Mouse (Mus musculus) neural tube, embryonic 14.5 days (tissue): ENCODE data around the gene Trappc1. TPM values are rescaled to one million over a fixed set of nuclear protein-coding genes. Genes with fewer than 3 reads are reported as not detected.
A peak's percentile ranks its signal among the peaks of the same experiment; 100 is the strongest.

Experiments
- ATAC-seq: fragments of 200-750 bp; cut with Nextera tagmentation; 2 replicates; pipeline ENCODE4 v1.8.0; 2017; ENCODE audit warnings: low read depth, mild to moderate bottlenecking, moderate TSS enrichment, moderate library complexity
- H3K27ac ChIP-seq: fragments of 300-500 bp; sonication (generic); 2 replicates; pipeline ENCODE4 v1.5.1; 2014; ENCODE audit warnings: low read depth, mild to moderate bottlenecking, control low read depth, low read length, moderate library complexity, mixed read lengths
- H3K27me3 ChIP-seq: fragments of 300-500 bp; sonication (generic); 2 replicates; pipeline ENCODE4 v1.6.1; 2014; ENCODE audit warnings: low read length; ENCODE audit not compliant: control insufficient read depth, insufficient read depth
- H3K36me3 ChIP-seq: fragments of 300-500 bp; sonication (generic); 2 replicates; pipeline ENCODE4 v1.6.1; 2014; ENCODE audit warnings: low read length, mixed read lengths; ENCODE audit not compliant: control insufficient read depth, insufficient read depth
- H3K4me1 ChIP-seq: fragments of 300-500 bp; sonication (generic); 2 replicates; pipeline ENCODE4 v1.6.1; 2014; ENCODE audit warnings: low read length; ENCODE audit not compliant: control insufficient read depth, insufficient read depth
- H3K4me2 ChIP-seq: fragments of 300-500 bp; sonication (generic); 2 replicates; pipeline ENCODE4 v1.6.1; 2014; ENCODE audit warnings: mild to moderate bottlenecking, low read depth, low read length, control low read depth
- H3K4me3 ChIP-seq: fragments of 300-500 bp; sonication (generic); 2 replicates; pipeline ENCODE4 v1.5.1; 2014; ENCODE audit warnings: low read depth, low read length, control low read depth, mixed read lengths
- H3K9ac ChIP-seq: fragments of 300-500 bp; sonication (generic); replicated peaks from 2 replicates; pipeline ENCODE4 v1.6.1; 2014; ENCODE audit warnings: low read depth, mild to moderate bottlenecking, control low read depth, low read length, mixed read lengths
- H3K9me3 ChIP-seq: fragments of 300-500 bp; sonication (generic); 2 replicates; pipeline ENCODE4 v1.6.1; 2016; ENCODE audit warnings: low read length; ENCODE audit not compliant: control insufficient read depth
- WGBS: fragments of 180-500 bp; shearing (Covaris S2); extraction: QIAGEN DNeasy Blood & Tissue Kit; methylation state at CpG from one replicate; pipeline ENCODE4 v1.1.7; 2014; 5-methylcytosine and 5-hydroxymethylcytosine counted together
- polyA plus RNA-seq: library from polyadenylated mRNA; unstranded; fragments of >200 nt; fragmentation: Nextera tagmentation; extraction: Ambion mirVana; gene quantifications from 2 replicates; pipeline ENCODE4 v1.2.1, GENCODE M21; 2014

Trappc1 gene
- 191 and 200 TPM in 2 replicates for polyA plus RNA-seq

- H3K9ac ChIP-seq, result peak within 1 kb of the TSS; percentile 80
- under 1% methylated on average over 30 of the region's 30 CpGs for WGBS
- H3K36me3 ChIP-seq, result no peaks in the 10 kb centered on the region
- no peaks in the 10 kb centered on the region for H3K9me3 ChIP-seq
- H3K4me1 ChIP-seq, result peaks cover 35% of the 10 kb centered on the region
- H3K27me3 ChIP-seq, result no peaks in the 10 kb centered on the region
- peak within 1 kb of the TSS; percentile 88 for H3K27ac ChIP-seq
- H3K4me2 ChIP-seq, result peak within 1 kb of the TSS; percentile 99
- peak; percentile 94 for ATAC-seq
- H3K4me3 ChIP-seq, result peak within 1 kb of the TSS; percentile 57
These were observed at the start of gene Trappc1, which contains the start of gene Cntrob for GRCm38 (mm10) chr11:69323667-69324111. Gene Trappc1, plus strand, starts transcription at chr11:69323980. Gene Cntrob, minus strand, starts transcription at chr11:69323775.

GRCm38 (mm10) chr11:69275650-69276049, 48.1 kb upstream of the Trappc1 start:
- H3K9me3 ChIP-seq, result no peaks in the 10 kb centered on the region
- H3K27me3 ChIP-seq, result no peaks in the 10 kb centered on the region
- no peak overlapping the region for H3K4me2 ChIP-seq
- H3K9ac ChIP-seq, result no peak overlapping the region
- ATAC-seq, result no peak
- H3K4me1 ChIP-seq, result no peaks in the 10 kb centered on the region
- H3K27ac ChIP-seq, result no peak overlapping the region
- no peaks in the 10 kb centered on the region for H3K36me3 ChIP-seq
- no peak overlapping the region for H3K4me3 ChIP-seq
- 80% methylated on average over 6 of the region's 6 CpGs for WGBS

- Histone ChIP-seq H3K4me1 (no peaks in the 10 kb centered on the region), H3K36me3 (no peaks in the 10 kb centered on the region), H3K27ac (no peak overlapping the region), H3K4me2 (no peak overlapping the region), H3K27me3 (no peaks in the 10 kb centered on the region), H3K9ac (no peak overlapping the region), H3K4me3 (no peak overlapping the region), H3K9me3 (no peaks in the 10 kb centered on the region)
- no peak for ATAC-seq
- WGBS, result 73% methylated on average over 2 of the region's 2 CpGs
These were observed 47.7 kb upstream of the Trappc1 start for GRCm38 (mm10) chr11:69276081-69276480.

- Histone ChIP-seq H3K27ac (no peak overlapping the region), H3K27me3 (no peaks in the 10 kb centered on the region), H3K9ac (no peak overlapping the region), H3K4me2 (no peak overlapping the region), H3K9me3 (no peaks in the 10 kb centered on the region), H3K4me3 (no peak overlapping the region), H3K36me3 (no peaks in the 10 kb centered on the region), H3K4me1 (no peaks in the 10 kb centered on the region)
- ATAC-seq, result no peak
- WGBS, result 72% methylated on average over 5 of the region's 5 CpGs
These were observed 46.5 kb upstream of the Trappc1 start for GRCm38 (mm10) chr11:69277267-69277666.

- WGBS, result 95% methylated on average over 5 of the region's 5 CpGs
- ATAC-seq, result no peak
- Histone ChIP-seq H3K9ac (no peak overlapping the region), H3K27me3 (no peaks in the 10 kb centered on the region), H3K4me1 (no peaks in the 10 kb centered on the region), H3K4me3 (no peak overlapping the region), H3K36me3 (no peaks in the 10 kb centered on the region), H3K27ac (no peak overlapping the region), H3K9me3 (no peaks in the 10 kb centered on the region), H3K4me2 (no peak overlapping the region)
These were observed 32.7 kb upstream of the Trappc1 start for GRCm38 (mm10) chr11:69291111-69291510.

- Histone ChIP-seq H3K36me3 (peaks cover 7% of the 10 kb centered on the region; the same call in 1 of the 2 replicates), H3K4me2 (no peak overlapping the region), H3K4me3 (no peak overlapping the region), H3K4me1 (no peaks in the 10 kb centered on the region), H3K9me3 (no peaks in the 10 kb centered on the region), H3K9ac (no peak overlapping the region), H3K27me3 (no peaks in the 10 kb centered on the region), H3K27ac (no peak overlapping the region)
- no peak for ATAC-seq
- WGBS, result 85% methylated on average over 3 of the region's 3 CpGs
These were observed 28.5 kb upstream of the Trappc1 start for GRCm38 (mm10) chr11:69295286-69295685.

GRCm38 (mm10) chr11:69297799-69298198, 26.0 kb upstream of the Trappc1 start:
- Histone ChIP-seq H3K4me2 (no peak overlapping the region), H3K4me1 (no peaks in the 10 kb centered on the region), H3K4me3 (no peak overlapping the region), H3K27me3 (no peaks in the 10 kb centered on the region), H3K9ac (no peak overlapping the region), H3K9me3 (no peaks in the 10 kb centered on the region), H3K36me3 (peaks cover 14% of the 10 kb centered on the region; the same call in 1 of the 2 replicates), H3K27ac (no peak overlapping the region)
- 96% methylated on average over 2 of the region's 2 CpGs for WGBS
- no peak for ATAC-seq

- H3K9ac ChIP-seq, result no peak overlapping the region
- H3K9me3 ChIP-seq, result no peaks in the 10 kb centered on the region
- H3K4me3 ChIP-seq, result no peak overlapping the region
- no peak for ATAC-seq
- H3K27me3 ChIP-seq, result no peaks in the 10 kb centered on the region
- no peaks in the 10 kb centered on the region for H3K4me1 ChIP-seq
- H3K27ac ChIP-seq, result no peak overlapping the region
- H3K4me2 ChIP-seq, result no peak overlapping the region
- peaks cover 17% of the 10 kb centered on the region; the same call in 1 of the 2 replicates for H3K36me3 ChIP-seq
- 75% methylated on average over 7 of the region's 7 CpGs for WGBS
These were observed 25.5 kb upstream of the Trappc1 start for GRCm38 (mm10) chr11:69298231-69298630.

- H3K36me3 ChIP-seq, result peaks cover 36% of the 10 kb centered on the region
- H3K4me1 ChIP-seq, result no peaks in the 10 kb centered on the region
- no peak for ATAC-seq
- 88% methylated on average over 7 of the region's 7 CpGs for WGBS
- H3K9me3 ChIP-seq, result no peaks in the 10 kb centered on the region
- no peak overlapping the region for H3K4me3 ChIP-seq
- H3K9ac ChIP-seq, result no peak overlapping the region
- H3K4me2 ChIP-seq, result no peak overlapping the region
- no peaks in the 10 kb centered on the region for H3K27me3 ChIP-seq
- no peak overlapping the region for H3K27ac ChIP-seq
These were observed 21.0 kb upstream of the Trappc1 start for GRCm38 (mm10) chr11:69302817-69303216.
